In genomic region chr5:131277227-131277626, GRCm38 (mm10) we compare ENCODE assay signal across 10 mouse cellular contexts. TPM values are rescaled to one million over a fixed set of nuclear protein-coding genes. Genes with fewer than 3 reads are reported as not detected.
A peak's percentile ranks its signal among the peaks of the same experiment; 100 is the strongest.
DNase-seq lines count a peak whose midpoint lies in the region; ATAC-seq lines count a peak whose summit lies in the region.
"Had no signal": no experiment of that assay in that cellular context is flagged by ENCODE, and none has a peak within 500 bp of the region (broad histone marks: within the 10 kb centered on the region; RNA-seq: fewer than 3 reads in every experiment).

No protein-coding gene starts in this region.

- H3K4me2 ChIP-seq in hindbrain, embryonic 15.5 days = no peak overlapping the region

- H3K4me3 ChIP-seq in hindbrain, embryonic 15.5 days = no peak overlapping the region
- no peak overlapping the region for H3K4me3 ChIP-seq in hindbrain, embryonic 10.5 days
- H3K4me3 ChIP-seq: megakaryocyte, embryonic 14.5 days had no signal

- H3K27me3 ChIP-seq in hindbrain, embryonic 15.5 days = no peaks in the 10 kb centered on the region
- H3K27me3 ChIP-seq in hindbrain, embryonic 10.5 days (ENCODE audit: insufficient read depth, poor library complexity, severe bottlenecking) = no peaks in the 10 kb centered on the region
- H3K27me3 ChIP-seq: megakaryocyte, embryonic 14.5 days had no signal

- 50% methylated on average over 7 of the region's 7 CpGs for WGBS in hindbrain, embryonic 15.5 days
- WGBS in hindbrain, embryonic 10.5 days = 93% methylated on average over 7 of the region's 7 CpGs

- no peak for ATAC-seq in hindbrain, embryonic 15.5 days (ENCODE audit: low FRiP score, low read depth)
- no peak for ATAC-seq in megakaryocyte-erythroid progenitor cell, adult 5-6 weeks (replicated peaks; ENCODE audit: low FRiP score, low TSS enrichment, poor library complexity, severe bottlenecking)

- no peaks in the 10 kb centered on the region for H3K36me3 ChIP-seq in hindbrain, embryonic 15.5 days
- H3K36me3 ChIP-seq in hindbrain, embryonic 10.5 days = no peaks in the 10 kb centered on the region

- peak; percentile 19 to 40 for DNase-seq in cerebellum, adult 18-20 months
- no peak for DNase-seq in cerebellum, adult 8-10 months
- DNase-seq in hindbrain, embryonic 10.5 days (ENCODE audit: low spot score) = no peak
- peak; percentile 86 for DNase-seq in layer of hippocampus, adult 11-12 months (ENCODE audit: low spot score)
- peak; percentile 56 for DNase-seq in lung, postnatal 14 days
- no peak for DNase-seq in thymus, postnatal 36 days

- no peak overlapping the region for H3K9ac ChIP-seq in hindbrain, embryonic 15.5 days

- H3K4me1 ChIP-seq in hindbrain, embryonic 15.5 days (replicated peaks) = peaks cover 4% of the 10 kb centered on the region; the same call in 1 of the 2 replicates
- no peaks in the 10 kb centered on the region for H3K4me1 ChIP-seq in hindbrain, embryonic 10.5 days (replicated peaks)
- H3K4me1 ChIP-seq: megakaryocyte, embryonic 14.5 days had no signal

- H3K9me3 ChIP-seq in hindbrain, embryonic 15.5 days = no peaks in the 10 kb centered on the region
- H3K9me3 ChIP-seq in hindbrain, embryonic 10.5 days = no peaks in the 10 kb centered on the region

- H3K27ac ChIP-seq in hindbrain, embryonic 15.5 days (replicated peaks) = 0 out of 2 replicates have a peak overlapping the region, but pooled peaks have one; percentile 0
- no peak overlapping the region for H3K27ac ChIP-seq in hindbrain, embryonic 10.5 days

RNA-seq across cellular contexts. Expression of gene Galnt17, which starts 31.1 kb away (rescaled TPM):
- polyA plus RNA-seq in hindbrain, embryonic 15.5 days (2015; fragmentation: Nextera tagmentation; extraction: Ambion mirVana) = 7.8 and 8.1 TPM in 2 replicates
- 1.5 TPM in 2 replicates for polyA plus RNA-seq in hindbrain, embryonic 10.5 days (2016; fragmentation: Nextera tagmentation; extraction: Ambion mirVana)
- not detected in 2 replicates for total RNA-seq in megakaryocyte-erythroid progenitor cell, adult 5-6 weeks (2014; fragmentation: Nextera tagmentation)
- total RNA-seq in megakaryocyte-erythroid progenitor cell, adult 5-6 weeks (2017) = not detected in 2 replicates
- total RNA-seq: common myeloid progenitor, adult 5-6 weeks had no signal

Comparison
In these comparisons a context has a peak if more than half of its experiments do, and no peak if none do; other contexts are left out.
1. DNase-seq: peak in cerebellum, adult 18-20 months (2 of 2), layer of hippocampus, adult 11-12 months (single experiment) and lung, postnatal 14 days (single experiment); none in cerebellum, adult 8-10 months (single experiment), hindbrain, embryonic 10.5 days (single experiment) and thymus, postnatal 36 days (0 of 2).